Mouse (Mus musculus) retina, postnatal 1 day (tissue): ENCODE results near the gene Slc27a1.

ENCODE experiments used
- DNase-seq: peaks from one replicate; pipeline ENCODE4 v3.0.0-alpha.2; 2012

Slc27a1 gene

GRCm38 (mm10) chr8:71558071-71558957 is 10.4 kb upstream of the Slc27a1 start, which contains the start of gene Tmem221:
Gene Tmem221, minus strand, starts transcription at chr8:71558871.
- DNase-seq, result peak; percentile 15

DNA sequence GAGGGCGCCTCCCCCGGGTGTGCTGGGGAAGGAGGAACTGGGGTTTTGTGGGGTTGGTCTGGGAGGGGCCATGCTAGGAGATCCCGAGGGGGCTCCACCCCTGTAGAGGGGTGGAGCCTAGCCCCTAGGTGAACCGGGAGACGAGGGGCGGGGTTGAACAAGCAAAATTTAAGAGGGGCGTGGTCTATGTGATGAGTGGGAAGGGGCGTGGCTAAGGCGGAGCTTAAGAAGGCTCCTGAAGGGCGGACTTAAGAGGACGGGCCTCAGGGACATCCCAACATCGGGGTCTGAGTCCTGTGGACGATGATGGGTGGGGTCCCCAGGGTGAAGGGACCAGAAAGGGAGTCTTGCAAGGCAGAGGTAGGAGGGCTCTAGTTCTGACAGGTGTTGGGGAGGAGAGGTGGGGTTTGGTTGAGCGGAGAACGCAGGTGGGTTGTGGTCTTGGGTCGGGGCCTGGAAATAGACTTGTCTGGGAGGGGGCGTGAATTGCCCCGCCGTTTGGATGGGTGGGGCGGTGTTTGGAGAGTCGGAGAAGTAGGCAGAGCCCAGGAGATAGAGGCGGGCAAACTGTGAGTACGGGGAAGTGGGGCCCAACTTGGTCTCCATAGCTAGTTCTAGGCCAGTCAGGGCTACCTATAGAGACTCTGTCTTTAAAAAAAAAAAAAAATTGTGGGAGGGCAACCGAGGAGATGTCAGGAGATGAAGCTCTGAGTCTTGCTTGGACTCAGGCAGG is 9.6 kb upstream of the Slc27a1 start:
- peak; percentile 71 for DNase-seq

- no peak for DNase-seq
Measured at GRCm38 (mm10) chr8:71560071-71560470, 8.6 kb upstream of the Slc27a1 start.

- DNase-seq, result no peak
Measured at GRCm38 (mm10) chr8:71560765-71561164, 7.9 kb upstream of the Slc27a1 start.

DNA sequence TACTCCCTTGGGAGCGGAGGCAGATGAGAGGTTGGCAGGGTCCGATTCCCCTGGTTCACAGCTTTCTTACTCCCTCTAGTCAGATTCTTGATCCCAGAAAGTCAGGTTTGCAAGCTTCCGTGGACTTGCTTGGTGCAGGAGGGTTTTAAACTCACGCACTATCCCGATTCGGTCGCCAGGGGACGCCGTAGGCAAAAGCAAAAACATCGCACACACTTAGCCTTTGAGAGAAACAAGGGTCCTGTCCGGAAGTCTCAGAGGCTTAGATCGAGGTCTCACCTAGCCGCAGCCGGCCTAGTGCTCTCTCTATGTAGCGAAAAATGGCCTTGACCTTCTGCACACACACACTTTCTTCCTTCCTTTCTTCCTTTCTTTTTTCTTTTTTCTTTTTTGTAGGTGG is 7.3 kb upstream of the Slc27a1 start:
- peak; percentile 90 for DNase-seq

DNA sequence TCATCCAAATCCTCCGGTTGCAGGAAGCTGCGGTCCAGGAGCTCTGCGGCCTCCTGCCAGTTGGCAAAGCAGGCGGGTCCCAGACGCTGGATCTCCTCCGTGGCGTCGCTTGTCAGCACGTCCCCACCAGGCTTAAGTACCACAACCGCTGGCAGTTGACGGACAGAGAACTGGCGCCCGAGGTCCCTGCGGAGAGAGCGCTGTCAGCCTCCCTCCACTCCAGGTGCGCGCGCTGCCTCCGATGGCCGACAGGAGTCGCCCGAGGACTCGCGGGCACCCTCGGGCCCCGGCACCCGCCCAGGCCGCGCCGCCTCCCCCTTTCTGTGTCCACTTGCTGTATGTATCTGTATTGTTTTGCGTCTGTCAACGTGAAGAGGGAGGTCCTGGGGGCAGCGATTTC is 5.9 kb upstream of the Slc27a1 start:
- peak; percentile 79 for DNase-seq

- DNase-seq, result no peak
Measured at GRCm38 (mm10) chr8:71563992-71564391, 4.7 kb upstream of the Slc27a1 start.

DNA sequence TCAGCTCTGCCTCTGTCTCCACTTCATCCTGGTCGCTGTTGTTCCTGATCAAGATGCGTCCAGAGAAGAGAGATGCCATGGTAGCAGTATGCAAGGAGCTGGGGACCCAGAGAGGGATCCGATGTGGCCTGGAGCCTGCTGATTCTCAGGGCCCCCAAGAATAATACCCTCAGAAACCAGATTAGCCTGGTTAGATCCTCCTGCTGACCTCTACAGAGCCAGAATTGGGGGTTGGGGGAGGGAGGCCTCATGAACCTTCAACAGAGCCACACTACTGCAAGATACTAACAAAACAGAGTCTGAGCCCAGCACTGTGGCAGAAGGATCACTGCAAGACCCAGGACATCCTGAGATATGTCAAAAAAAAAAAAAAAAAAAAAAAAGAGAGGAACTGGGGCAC is 2.2 kb upstream of the Slc27a1 start, which contains the start of gene Nxnl1:
TSS of gene Nxnl1 (minus strand) at position 101 of the 400 bp plus-strand sequence.
- no peak for DNase-seq

GRCm38 (mm10) chr8:71567587-71567986 is 1.1 kb upstream of the Slc27a1 start:
- no peak for DNase-seq

DNA sequence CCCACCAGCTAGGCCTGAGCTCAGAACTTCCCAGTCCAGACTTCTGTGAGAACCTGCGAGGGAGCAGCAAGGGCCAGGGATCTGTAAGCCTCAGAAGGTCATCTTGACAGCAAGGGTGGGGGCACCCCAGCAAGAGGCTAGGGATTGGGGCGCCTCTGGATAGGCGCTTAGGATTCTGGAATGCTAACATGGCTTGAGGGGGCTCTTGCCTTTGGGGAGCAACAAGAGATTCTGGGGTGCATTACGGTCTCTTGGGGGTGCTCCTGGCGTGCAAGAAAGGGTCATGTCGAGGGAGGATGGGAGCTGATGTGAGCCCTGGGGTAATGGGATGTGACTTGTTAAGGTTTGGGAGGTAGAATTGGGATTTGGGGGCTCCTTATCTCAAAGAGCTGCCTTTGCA is 259 bp downstream of the Slc27a1 start:
- DNase-seq, result no peak

- peak; percentile 96 for DNase-seq
Measured at GRCm38 (mm10) chr8:71569366-71570290, 946 bp downstream of the Slc27a1 start.

DNA sequence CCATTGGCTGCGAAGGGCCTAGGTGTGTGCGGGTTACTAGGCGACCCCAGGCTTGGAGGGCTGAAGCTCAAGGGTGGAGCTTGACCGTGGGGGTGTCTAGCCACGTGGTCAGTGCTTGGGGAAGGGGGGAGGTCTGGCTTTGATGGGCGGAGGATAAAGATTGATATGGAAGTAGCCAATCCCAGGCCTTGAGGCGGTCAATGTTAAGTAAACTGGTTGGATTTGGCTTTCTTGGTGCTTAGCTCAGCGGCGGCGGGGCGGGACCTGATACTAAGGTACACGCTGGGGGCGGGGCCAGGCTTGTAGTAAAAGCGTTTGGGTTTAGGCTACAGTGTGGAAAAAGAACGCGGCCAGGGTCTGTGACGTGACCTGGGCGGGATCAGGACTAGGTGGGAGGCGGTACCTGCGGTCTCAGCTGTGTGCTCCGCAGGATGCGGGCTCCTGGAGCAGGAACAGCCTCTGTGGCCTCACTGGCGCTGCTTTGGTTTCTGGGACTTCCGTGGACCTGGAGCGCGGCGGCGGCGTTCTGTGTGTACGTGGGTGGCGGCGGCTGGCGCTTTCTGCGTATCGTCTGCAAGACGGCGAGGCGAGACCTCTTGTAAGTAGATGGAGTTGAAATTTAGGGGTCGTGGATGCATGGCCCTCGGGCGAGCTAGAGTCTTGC is 1.7 kb downstream of the Slc27a1 start:
- DNase-seq, result peak; percentile 97

DNA sequence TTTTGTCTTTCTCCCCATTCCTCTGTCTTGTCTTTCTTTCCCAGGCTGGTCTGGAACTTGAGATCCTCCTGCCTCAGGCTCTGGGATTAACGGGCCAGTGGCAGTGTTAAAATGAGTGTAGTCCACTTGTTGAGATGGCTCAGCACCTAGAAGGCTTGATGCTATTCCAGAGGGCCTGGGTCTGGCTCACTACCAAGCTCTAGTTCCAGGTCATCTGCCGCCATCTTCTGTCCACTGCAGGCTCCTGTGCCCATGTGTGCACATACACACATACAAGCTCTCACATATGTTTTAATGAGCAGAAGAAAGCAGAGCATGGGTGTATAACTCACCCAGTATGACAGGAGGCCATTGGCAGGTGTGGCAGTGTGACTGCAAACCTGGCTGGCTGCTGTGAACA is 3.4 kb downstream of the Slc27a1 start:
- peak; percentile 14 for DNase-seq

GRCm38 (mm10) chr8:71572847-71573633 is 4.4 kb downstream of the Slc27a1 start:
- DNase-seq, result peak; percentile 94

- peak; percentile 29 for DNase-seq
Measured at GRCm38 (mm10) chr8:71574426-71574825, 5.7 kb downstream of the Slc27a1 start.

GRCm38 (mm10) chr8:71575020-71575419 is 6.3 kb downstream of the Slc27a1 start:
- no peak for DNase-seq

- DNase-seq, result no peak
Measured at GRCm38 (mm10) chr8:71577856-71578387, 9.2 kb downstream of the Slc27a1 start.

DNA sequence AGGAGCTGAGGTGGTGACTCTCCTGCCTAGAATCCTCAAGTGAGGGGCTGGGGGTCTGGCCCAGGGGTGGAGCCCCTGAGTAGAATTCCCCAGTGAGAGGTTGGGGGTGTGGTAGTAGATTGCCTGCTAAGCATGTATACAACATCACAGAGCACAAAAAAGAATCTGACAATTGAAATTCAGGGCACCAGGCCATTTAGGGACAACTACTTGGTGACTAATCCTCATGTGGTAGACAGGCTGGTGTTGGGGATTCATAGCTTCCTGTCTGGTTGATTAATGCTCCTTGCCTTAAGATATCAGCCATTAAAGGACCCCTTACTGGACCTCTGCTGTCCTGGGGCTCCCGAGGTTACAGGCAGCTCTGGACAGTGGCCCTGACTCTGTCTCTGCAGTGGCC is 10.3 kb downstream of the Slc27a1 start:
- DNase-seq, result no peak

DNA sequence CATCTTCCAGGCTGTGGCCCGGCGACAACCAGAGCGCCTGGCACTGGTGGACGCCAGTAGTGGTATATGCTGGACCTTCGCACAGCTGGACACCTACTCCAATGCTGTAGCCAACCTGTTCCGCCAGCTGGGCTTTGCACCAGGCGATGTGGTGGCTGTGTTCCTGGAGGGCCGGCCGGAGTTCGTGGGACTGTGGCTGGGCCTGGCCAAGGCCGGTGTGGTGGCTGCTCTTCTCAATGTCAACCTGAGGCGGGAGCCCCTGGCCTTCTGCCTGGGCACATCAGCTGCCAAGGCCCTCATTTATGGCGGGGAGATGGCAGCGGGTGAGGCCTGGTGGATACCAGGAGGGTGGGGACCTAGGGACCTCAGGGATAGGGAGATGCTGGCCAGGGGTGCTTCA is 10.8 kb downstream of the Slc27a1 start:
- no peak for DNase-seq

- DNase-seq, result no peak
Measured at GRCm38 (mm10) chr8:71580201-71580600, 11.5 kb downstream of the Slc27a1 start.

- DNase-seq, result peak; percentile 68
Measured at GRCm38 (mm10) chr8:71586891-71587290, 18.2 kb downstream of the Slc27a1 start.
